Mouse (Mus musculus) layer of hippocampus, postnatal 25 days (tissue): ENCODE data around the gene Lgmn. TPM values are rescaled to one million over a fixed set of nuclear protein-coding genes. Genes with fewer than 3 reads are reported as not detected.

Experiments used
- DNase-seq, 2 experiments: peaks; one replicate each; pipeline ENCODE4 v3.0.0; 2022; ENCODE audit warnings: mixed read lengths in 2 of 2, low spot score in 1 of 2; ENCODE audit errors: extremely low spot score in 1 of 2
- total RNA-seq, 2 experiments: library from RNA; stranded (reverse); gene quantifications; 2 replicates each; pipeline ENCODE4 v1.2.3; 2021

Gene Lgmn
- total RNA-seq, 2 experiments from 2014 or later = 98.6 to 102 TPM

- no peak for DNase-seq
These were observed 44.1 kb downstream of the Lgmn start for GRCm38 (mm10) chr12:102395537-102395936.

DNA sequence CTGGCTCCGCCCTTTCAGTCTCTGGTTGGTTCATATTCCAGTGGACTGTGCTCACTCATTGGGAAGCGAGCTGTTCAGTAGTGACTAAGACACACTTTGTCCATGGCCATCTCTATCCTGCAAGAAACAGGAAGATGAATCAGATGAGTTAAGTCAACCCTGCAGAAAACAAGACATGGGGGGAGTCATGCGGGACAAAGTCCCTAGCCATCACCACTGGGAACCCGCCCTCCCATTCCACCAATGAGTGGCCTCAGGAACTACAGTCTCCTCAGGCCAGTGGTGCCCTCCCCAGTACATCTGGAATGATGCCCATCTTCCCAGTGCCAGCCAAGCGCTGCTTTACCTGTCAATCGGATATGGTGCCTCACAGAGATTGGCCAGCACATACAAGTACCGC is 45.1 kb downstream of the Lgmn start:
- DNase-seq = no peak

GRCm38 (mm10) chr12:102391982-102392381 is 47.6 kb downstream of the Lgmn start:
- DNase-seq = peak in 1 of 2 experiments; percentile 38

- DNase-seq = no peak
These were observed 48.5 kb downstream of the Lgmn start for GRCm38 (mm10) chr12:102391109-102391508.

DNA sequence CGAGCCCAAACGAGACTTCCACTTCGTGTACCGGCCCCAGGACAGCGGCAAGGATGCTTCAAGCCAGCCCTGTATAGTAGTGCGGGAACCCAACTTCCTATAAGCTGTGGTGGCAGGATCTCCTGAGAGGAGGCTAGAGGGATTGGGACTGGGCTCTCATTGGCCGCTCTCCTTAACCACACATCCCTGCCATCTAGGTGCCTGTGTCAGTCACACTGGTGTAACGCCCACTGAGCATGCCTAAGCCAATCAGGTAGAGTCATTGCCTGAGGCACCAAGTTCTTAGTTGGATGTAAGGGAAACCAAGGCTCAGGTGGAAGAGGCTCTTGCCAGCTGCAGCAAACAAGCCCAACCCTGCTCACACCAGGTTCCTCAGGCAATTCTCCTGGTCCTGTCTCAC is 49.6 kb downstream of the Lgmn start:
- DNase-seq = no peak

- DNase-seq = peak; percentile 88 to 98
These were observed 52.2 kb downstream of the Lgmn start for GRCm38 (mm10) chr12:102387219-102387917.

GRCm38 (mm10) chr12:102384819-102385218 is 54.8 kb downstream of the Lgmn start:
- peak; percentile 44 to 67 for DNase-seq

- DNase-seq = no peak
These were observed 56.3 kb downstream of the Lgmn start for GRCm38 (mm10) chr12:102383288-102383687.

GRCm38 (mm10) chr12:102382180-102382579 is 57.4 kb downstream of the Lgmn start:
- no peak for DNase-seq

DNA sequence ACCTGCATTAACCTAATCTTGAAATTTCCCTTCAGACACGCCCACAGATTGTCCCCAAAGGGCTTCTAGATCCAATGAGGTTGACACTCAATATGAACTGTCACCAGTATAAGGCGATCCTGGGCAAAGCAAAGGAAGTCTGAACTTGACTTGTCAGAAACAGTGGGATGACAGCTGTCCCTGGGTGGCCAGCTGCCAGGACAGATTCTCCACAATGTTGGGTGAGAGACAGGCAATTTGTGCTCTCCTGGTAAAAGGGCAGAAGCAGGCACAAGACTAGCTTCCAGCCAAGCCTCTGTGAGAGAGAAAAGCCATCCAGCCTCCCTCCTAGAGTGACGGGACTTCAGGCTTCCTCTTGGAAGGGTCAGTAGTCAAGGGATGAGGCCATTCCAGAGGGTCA is 67.3 kb downstream of the Lgmn start:
- DNase-seq = no peak

DNA sequence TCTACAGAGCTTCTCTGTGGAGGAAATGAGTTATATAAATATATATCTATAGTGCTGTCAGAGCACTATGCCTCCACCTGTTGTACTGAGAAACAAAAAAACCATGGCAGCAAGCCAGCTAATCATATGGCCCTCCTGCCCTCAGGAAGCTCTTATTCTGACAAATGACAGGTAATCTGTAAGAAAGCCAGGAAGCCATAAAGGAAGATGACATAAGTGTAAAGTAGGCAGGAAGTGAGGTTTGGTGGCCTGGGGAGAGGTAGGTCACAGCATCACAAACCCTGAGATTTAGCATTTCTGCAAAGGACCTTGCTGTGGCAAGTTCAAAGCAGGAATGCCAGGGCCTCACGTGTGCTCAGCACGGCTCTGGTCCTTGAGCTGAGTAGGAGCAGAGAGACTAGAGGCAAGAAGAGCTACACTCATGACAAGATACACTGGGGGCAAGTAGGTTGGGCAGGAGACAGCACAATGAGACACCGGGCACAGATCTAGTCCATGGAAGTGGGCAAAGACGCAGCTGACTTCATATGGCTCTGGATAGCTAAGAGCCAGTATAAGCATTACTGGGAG is 68.6 kb downstream of the Lgmn start:
- DNase-seq = no peak

- no peak for DNase-seq
These were observed 70.0 kb downstream of the Lgmn start for GRCm38 (mm10) chr12:102369488-102370235.

- no peak for DNase-seq
These were observed 71.1 kb downstream of the Lgmn start for GRCm38 (mm10) chr12:102368556-102368955.

DNA sequence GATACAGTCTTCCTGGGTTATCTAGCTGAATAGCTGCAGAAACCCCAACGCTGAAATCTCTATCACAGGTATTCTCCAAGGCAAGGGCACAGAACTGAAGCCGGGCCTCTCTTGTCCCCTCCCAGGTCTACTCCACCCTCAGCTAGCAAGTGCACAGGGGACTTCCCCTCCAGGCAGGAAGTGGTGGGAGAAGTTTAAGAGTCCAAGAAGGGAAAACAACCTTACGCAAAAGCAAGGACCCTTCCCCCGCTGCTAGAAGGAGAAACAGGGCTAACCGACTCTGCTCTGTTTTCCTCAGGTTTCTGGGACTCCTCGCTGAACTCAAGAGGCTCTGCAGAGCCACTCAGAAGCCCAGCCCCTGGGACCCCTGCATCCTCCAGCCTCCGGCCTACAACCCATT is 71.5 kb downstream of the Lgmn start:
- no peak for DNase-seq

DNA sequence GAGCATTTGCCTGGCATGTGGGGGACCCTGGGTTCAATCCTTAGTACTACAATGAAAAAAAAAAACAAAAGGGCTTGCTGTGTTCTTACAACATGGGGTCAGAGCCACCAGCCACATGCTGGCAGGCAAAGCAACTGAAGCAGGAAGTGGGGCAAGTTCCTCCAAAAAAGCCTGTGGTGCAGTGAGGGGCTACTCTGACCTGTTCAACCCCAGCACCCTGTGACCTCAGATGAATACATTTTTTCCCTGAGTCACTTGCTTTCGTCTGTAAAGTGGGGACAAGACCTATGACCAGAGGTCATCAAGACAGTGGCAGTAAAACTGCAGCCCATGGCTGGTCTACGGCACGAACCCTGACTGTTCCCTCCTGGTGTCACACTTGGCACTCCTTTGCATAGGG is 72.5 kb downstream of the Lgmn start:
- DNase-seq = no peak

- no peak for DNase-seq
These were observed 73.3 kb downstream of the Lgmn start for GRCm38 (mm10) chr12:102366126-102366816.

- no peak for DNase-seq
These were observed 74.6 kb downstream of the Lgmn start for GRCm38 (mm10) chr12:102365016-102365415.

DNA sequence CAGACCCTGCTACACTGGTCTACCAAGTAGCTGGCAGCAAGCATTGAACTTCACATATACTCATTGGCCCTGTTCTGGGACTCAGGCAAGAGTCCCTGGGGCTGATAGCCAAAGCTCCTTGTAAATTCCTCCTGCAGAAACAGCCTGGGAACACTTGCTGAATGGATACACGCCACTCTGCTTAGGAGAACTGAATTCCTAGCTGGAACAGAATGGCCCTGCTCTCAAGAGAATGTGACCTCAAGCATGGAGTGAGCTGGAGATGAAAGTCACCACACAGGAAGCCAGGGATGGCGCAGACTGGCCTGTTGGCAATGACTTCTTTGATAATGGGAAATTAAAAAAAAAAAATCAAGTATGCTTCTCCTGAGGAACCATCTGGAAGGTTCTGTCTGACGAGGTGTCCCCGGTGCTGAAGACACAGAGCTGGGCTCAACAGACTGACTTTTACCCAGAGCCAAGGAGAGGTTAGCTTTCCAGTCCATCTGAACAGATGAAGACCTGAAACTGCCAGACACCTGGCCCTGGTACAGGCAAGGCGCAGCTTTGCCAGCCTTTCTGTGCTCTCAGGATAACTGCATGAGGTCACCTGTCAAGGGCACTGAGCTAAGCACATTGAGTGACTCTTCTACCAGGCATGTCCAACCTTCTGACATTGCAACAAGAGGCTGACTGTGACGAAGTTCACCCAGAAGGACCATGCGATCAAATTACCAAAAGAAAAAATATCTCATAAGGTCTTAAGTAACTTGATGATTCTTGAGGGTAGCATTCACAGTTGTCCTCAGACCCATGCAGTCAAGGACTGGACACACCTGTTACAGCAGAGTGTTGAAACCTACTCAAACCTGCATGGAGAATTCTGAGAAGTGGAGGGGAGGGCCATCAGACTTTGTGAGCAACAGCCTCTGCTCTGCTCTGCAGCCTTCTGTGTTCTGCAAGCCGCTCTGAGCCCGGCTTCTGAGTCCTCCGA is 78.1 kb downstream of the Lgmn start:
- no peak for DNase-seq

- DNase-seq = no peak
These were observed 80.2 kb downstream of the Lgmn start for GRCm38 (mm10) chr12:102359390-102359789.

GRCm38 (mm10) chr12:102356781-102357180 is 82.8 kb downstream of the Lgmn start:
- DNase-seq = no peak
